Mouse (Mus musculus) lung, adult 18-20 months (tissue): ENCODE data around the gene Cox5a.

ENCODE experiments used
- DNase-seq, 2 experiments: peaks; one replicate each; pipeline ENCODE4 v3.0.0; 2022; ENCODE audit warnings: mixed read lengths in 2 of 2

The Cox5a gene

DNA sequence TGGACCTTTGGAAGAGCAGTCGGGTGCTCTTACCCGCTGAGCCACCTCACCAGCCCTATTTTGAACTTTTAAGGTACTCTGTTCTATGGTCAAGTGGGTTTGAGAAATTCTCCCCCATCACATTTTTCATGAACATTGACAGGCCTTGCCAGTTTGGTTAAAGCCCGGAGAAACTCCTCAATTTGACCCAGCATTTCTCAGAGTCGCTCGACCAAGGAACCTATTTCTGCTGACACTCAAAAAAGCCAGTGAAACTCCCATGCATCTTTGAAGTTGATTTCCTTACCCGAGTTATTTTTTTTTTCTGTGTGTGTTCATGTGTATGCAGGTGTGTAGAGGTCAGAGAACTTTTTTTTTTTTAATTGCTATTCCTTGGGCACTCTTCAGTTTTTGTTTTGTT is 43.5 kb downstream of the Cox5a start:
- no peak for DNase-seq

- peak; percentile 49 to 56 for DNase-seq
Measured at GRCm38 (mm10) chr9:57565741-57566221, 44.7 kb downstream of the Cox5a start.

- DNase-seq, result no peak
Measured at GRCm38 (mm10) chr9:57566846-57567245, 45.8 kb downstream of the Cox5a start.

DNA sequence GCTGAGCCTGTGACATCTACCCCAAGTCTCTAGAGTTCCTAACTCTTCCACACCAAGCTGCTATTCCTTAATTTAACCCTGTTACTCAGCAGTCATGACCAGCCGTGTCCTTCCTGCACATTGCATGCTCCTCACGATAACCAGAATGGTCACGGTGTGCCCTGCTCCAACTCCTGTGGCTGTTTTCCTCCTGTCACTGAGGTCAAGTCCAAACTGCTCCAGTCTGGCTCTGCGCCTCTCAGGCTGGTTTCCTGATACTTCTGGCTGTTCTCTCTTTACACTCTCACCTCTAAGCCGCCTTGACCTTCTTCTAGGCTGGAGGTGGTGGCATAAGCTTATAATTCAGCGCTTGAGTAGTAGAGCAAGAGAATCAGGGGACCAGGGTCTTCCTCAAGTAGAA is 47.4 kb downstream of the Cox5a start:
- DNase-seq, result no peak

DNA sequence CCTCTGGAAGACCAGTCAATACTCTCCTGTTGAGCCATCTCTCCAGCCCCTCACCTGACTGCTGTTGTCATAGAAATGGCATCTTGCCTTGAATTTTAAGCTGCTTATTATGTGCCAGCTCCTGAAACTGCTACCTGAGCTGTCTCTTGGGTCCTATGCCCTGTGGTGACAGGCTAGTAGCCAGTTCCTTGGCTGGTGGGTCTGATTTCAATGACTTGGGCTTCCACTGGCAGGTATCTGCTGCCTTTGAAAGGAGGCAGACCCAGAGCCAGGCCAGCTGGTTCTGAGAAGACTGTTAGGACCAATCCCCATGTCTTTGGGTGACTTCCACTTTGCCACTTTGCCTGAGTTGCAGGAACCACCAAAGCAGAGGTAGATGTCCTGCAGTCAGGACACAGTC is 53.3 kb downstream of the Cox5a start:
- no peak for DNase-seq

- DNase-seq, result no peak
Measured at GRCm38 (mm10) chr9:57575577-57575976, 54.5 kb downstream of the Cox5a start.

- DNase-seq, result peak; percentile 25 to 36
Measured at GRCm38 (mm10) chr9:57577144-57577849, 56.2 kb downstream of the Cox5a start.
